Mouse (Mus musculus): ENCODE measurements at regions not wholly inside any gene's neighbourhood (a gene's known extent, or its start where the extent isn't known, plus 50 kb on each side); places are given as distances from the start of the nearest gene placed in this dataset.

DNA sequence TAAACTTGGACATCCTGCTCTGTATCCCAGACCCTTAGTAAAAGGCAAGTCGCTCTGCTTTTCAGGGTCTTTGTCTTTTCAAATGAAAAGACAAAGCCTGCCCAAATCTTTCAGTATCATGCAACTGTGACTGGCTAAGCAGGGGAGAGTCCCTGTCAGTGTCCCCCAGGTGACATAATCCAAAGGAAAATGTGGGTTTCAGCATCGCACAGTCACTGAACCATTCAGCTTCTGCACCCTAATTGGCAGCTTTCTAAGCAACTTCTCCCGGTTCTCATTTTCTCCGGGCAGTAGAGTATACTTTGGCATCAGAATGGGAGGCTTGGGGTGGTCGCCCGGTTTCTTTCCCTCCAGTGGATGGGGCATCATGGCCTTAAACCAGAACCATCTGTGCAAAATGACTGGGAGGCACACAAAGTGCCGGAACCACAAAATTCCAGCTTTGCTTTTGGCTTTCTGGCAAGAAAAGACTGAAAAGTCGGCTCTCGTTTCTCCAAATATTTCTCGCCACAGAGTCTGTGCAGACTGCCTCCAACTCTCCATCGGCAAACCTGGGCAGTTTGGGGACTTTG lies 228.3 kb downstream of the Lpin1 start:
- TF ChIP-seq CTCF (IDR thresholded peaks at IDR 0.05; ENCODE audit: low read depth, low read length) (no peak), POLR2A (IDR thresholded peaks at IDR 0.05; ENCODE audit: borderline replicate concordance, low read depth, low read length) (no peak)
